Mouse (Mus musculus) CH12.LX (cell line): ENCODE measurements around the gene Cdh5.

ENCODE experiments used
- CTCF ChIP-seq, 2 experiments: IDR thresholded peaks in 1 of 2; conservative IDR thresholded peaks in 1 of 2; 2 replicates each; pipeline ENCODE4 v1.5.1; 2011 to 2012; ENCODE audit warnings: low read depth in 2 of 2, low read length in 2 of 2, improper control_type of control experiment in 1 of 2, inconsistent platforms in 1 of 2, mild to moderate bottlenecking in 1 of 2, moderate library complexity in 1 of 2
- E2F4 ChIP-seq: IDR thresholded peaks from 2 replicates; pipeline ENCODE4 v1.6.1; 2011; ENCODE audit warnings: low read depth, low read length, improper control_type of control experiment; ENCODE audit not compliant: insufficient replicate concordance
- POLR2A ChIP-seq: IDR thresholded peaks from 2 replicates; pipeline ENCODE4 v1.6.1; 2011; ENCODE audit warnings: low read depth, mild to moderate bottlenecking, improper control_type of control experiment, low read length
- POLR2AphosphoS2 ChIP-seq: IDR thresholded peaks from 2 replicates; pipeline ENCODE4 v1.6.1; 2011; ENCODE audit warnings: low read depth, low read length, improper control_type of control experiment
- RAD21 ChIP-seq: IDR thresholded peaks from 2 replicates; pipeline ENCODE4 v1.6.1; 2011; ENCODE audit warnings: low read depth, mild to moderate bottlenecking, low read length, improper control_type of control experiment, moderate library complexity
- UBTF ChIP-seq: IDR thresholded peaks from 2 replicates; pipeline ENCODE4 v1.6.1; 2012; ENCODE audit warnings: low read depth, mild to moderate bottlenecking, inconsistent platforms, low read length, improper control_type of control experiment, moderate library complexity
- ZKSCAN1 ChIP-seq: IDR thresholded peaks from 2 replicates; pipeline ENCODE4 v1.6.1; 2012; ENCODE audit warnings: low read depth, inconsistent platforms, low read length, improper control_type of control experiment, borderline replicate concordance
- ZNF384 ChIP-seq: IDR thresholded peaks from 2 replicates; pipeline ENCODE4 v1.6.1; 2012; ENCODE audit warnings: low read depth, low read length, improper control_type of control experiment, inconsistent platforms

DNA sequence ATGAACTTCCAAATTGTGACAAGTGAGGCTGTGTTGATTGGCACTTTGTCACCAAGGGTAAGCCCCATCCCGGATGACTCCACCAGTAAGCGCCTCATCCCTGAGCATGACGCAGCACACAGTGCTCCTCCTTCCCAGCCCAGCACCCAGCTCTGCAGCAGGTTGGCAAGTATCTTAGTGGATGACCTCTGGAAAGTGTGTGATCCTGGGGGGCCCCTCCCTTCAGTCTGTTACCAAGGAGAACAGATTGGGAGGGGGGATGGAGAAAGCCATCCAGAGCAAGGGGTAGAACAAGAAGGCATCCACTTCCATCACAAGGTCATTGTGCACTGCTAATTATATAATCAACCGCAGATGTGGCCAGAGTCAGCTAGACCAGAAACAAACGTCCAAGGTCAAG, 59.3 kb downstream of the Cdh5 start:
- TF ChIP-seq CTCF (conservative IDR thresholded peaks at IDR 0.05 in 1 of 2, IDR thresholded peaks at IDR 0.05 in 1 of 2; ENCODE audit: low read depth in 2 of 2, low read length in 2 of 2) (no peak), POLR2A (no peak), RAD21 (no peak), ZKSCAN1 (no peak), E2F4 (no peak), ZNF384 (no peak), UBTF (no peak), POLR2AphosphoS2 (no peak)
